Mouse (Mus musculus) embryonic facial prominence, embryonic 13.5 days (tissue): ENCODE data around the gene Ube2j2. TPM values are rescaled to one million over a fixed set of nuclear protein-coding genes. Genes with fewer than 3 reads are reported as not detected.

ENCODE experiments used
- ATAC-seq: fragments of 200-750 bp; cut with Nextera tagmentation; 2 replicates; pipeline ENCODE4 v1.8.0; 2017; ENCODE audit warnings: low read depth; ENCODE audit not compliant: insufficient number of reproducible peaks, insufficient read depth, low FRiP score, low TSS enrichment
- H3K27ac ChIP-seq: fragments of 300-500 bp; sonication (generic); 2 replicates; pipeline ENCODE4 v1.5.1; 2015; ENCODE audit warnings: moderate library complexity, mild to moderate bottlenecking, inconsistent platforms
- H3K27me3 ChIP-seq: fragments of 300-500 bp; sonication (generic); 2 replicates; pipeline ENCODE4 v1.6.1; 2015; ENCODE audit warnings: mild to moderate bottlenecking, inconsistent platforms
- H3K36me3 ChIP-seq: fragments of 300-500 bp; sonication (generic); 2 replicates; pipeline ENCODE4 v1.6.1; 2015; ENCODE audit warnings: mild to moderate bottlenecking, inconsistent platforms
- H3K4me1 ChIP-seq: fragments of 300-500 bp; sonication (generic); 2 replicates; pipeline ENCODE4 v1.6.1; 2015; ENCODE audit warnings: inconsistent platforms
- H3K4me2 ChIP-seq: fragments of 300-500 bp; sonication (generic); 2 replicates; pipeline ENCODE4 v1.6.1; 2015; ENCODE audit warnings: moderate library complexity, mild to moderate bottlenecking, inconsistent platforms
- H3K4me3 ChIP-seq: fragments of 300-500 bp; sonication (generic); 2 replicates; pipeline ENCODE4 v1.5.1; 2015; ENCODE audit warnings: mild to moderate bottlenecking, inconsistent platforms
- H3K9ac ChIP-seq: fragments of 300-500 bp; sonication (generic); 2 replicates; pipeline ENCODE4 v1.6.1; 2015; ENCODE audit warnings: mild to moderate bottlenecking, inconsistent platforms
- H3K9me3 ChIP-seq: fragments of 300-500 bp; sonication (generic); 2 replicates; pipeline ENCODE4 v1.6.1; 2016; ENCODE audit warnings: inconsistent platforms
- WGBS: fragments of 180-500 bp; shearing (Covaris S2); methylation state at CpG from one replicate; pipeline ENCODE4 v1.1.7; 2015; ENCODE audit warnings: mixed read lengths; 5-methylcytosine and 5-hydroxymethylcytosine counted together
- microRNA-seq: library from miRNA; unstranded; fragments of <30 nt; microRNA quantifications from one replicate; pipeline ENCODE4, GENCODE M21; 2016
- polyA plus RNA-seq: library from polyadenylated mRNA; unstranded; fragments of >200 nt; fragmentation: Nextera tagmentation; extraction: Ambion mirVana; gene quantifications from 2 replicates; pipeline ENCODE4 v1.2.1, GENCODE M21; 2015

The Ube2j2 gene
- polyA plus RNA-seq, 1 experiment from 2014 or later = 120 TPM

DNA sequence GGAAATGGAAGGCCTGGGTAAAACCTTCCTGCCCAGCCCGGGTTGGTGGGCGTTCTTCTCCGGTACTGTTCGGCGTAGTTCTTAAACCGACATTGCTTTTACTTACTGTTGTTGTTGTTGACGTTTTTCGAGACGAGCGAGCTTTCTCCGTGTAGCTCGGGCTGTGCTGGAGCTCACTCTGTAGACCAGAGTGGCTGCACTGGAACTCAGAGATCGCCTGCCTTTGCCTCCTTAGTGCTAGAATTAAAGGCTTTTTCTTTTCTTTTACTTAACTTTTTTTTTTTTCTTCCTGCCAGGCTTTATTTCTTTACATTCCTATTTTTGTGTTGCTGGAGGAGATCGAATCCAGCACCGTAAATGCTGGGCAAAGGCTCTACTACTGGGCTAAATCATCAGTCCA lies 50.0 kb downstream of the Ube2j2 start:
- 5% methylated on average over 15 of the region's 15 CpGs for WGBS
- Histone ChIP-seq H3K4me2 (peak overlapping the region; percentile 70), H3K4me1 (peaks cover 24% of the 10 kb centered on the region), H3K27me3 (no peaks in the 10 kb centered on the region), H3K9me3 (no peaks in the 10 kb centered on the region), H3K27ac (peak overlapping the region; percentile 93), H3K9ac (peak overlapping the region; percentile 91), H3K36me3 (peaks cover 40% of the 10 kb centered on the region), H3K4me3 (peak overlapping the region; percentile 90)
- ATAC-seq = no peak

DNA sequence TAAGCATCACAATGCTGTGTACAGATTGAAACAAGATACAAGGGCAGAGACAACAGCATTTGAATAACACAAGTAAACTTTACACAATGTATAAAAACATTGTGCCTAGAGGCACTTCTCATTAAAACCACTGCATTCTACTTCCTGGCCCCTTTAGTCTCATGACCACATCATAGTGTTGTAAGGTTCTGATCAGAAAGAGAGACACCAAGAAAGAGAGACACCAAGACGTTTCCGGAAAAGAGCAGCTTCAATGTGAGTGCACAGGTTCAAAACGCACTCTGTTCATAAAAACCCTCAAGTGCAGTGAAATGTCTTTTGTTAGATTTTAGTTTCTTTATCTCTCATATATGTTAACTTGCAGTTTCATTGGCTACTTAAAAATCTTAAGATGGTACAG lies 60.5 kb downstream of the Ube2j2 start:
- H3K27me3 ChIP-seq = no peaks in the 10 kb centered on the region
- ATAC-seq = no peak
- H3K9me3 ChIP-seq = no peaks in the 10 kb centered on the region
- H3K4me1 ChIP-seq = no peaks in the 10 kb centered on the region
- WGBS = 89% methylated on average over 3 of the region's 3 CpGs
- no peak overlapping the region for H3K9ac ChIP-seq
- no peak overlapping the region for H3K4me2 ChIP-seq
- no peak overlapping the region for H3K27ac ChIP-seq
- H3K4me3 ChIP-seq = no peak overlapping the region
- H3K36me3 ChIP-seq = peaks cover 93% of the 10 kb centered on the region

DNA sequence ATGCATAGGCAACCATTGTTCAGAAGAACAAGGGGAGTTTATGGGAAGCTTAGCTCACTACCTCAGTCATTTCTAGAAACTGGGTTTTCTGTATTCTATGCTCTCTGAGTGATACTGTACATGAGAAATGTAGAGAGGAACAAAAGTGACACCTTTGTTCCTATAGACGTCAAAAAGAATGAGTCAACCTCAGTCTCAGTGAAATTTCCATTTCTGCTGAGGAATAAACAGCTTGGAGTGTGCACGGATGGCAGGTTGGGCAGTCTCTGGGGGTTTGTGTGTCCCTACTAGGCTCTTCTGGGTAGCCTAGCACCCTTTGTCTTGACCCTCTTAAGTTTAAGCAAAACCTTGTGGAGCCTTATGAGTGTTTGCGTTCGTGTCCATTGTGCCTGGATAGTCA lies 64.7 kb downstream of the Ube2j2 start:
- Histone ChIP-seq H3K9me3 (no peaks in the 10 kb centered on the region), H3K27me3 (no peaks in the 10 kb centered on the region), H3K9ac (no peak overlapping the region), H3K4me2 (no peak overlapping the region), H3K4me1 (no peaks in the 10 kb centered on the region), H3K4me3 (no peak overlapping the region), H3K36me3 (peaks cover 93% of the 10 kb centered on the region), H3K27ac (no peak overlapping the region)
- WGBS = 93% methylated on average over 4 of the region's 4 CpGs
- ATAC-seq = no peak

Small RNAs within 50 kb of the gene (microRNA-seq; reads per million reads assigned to microRNA genes)
- gene Gm22991 = not detected

Other genes with a start within 250 kb of the Ube2j2 start
- gene Fndc10, start 249.5 kb upstream of the Ube2j2 start, polyA plus RNA-seq = 6.5 and 8.7 TPM in 2 replicates
- 136 and 142 TPM in 2 replicates for gene Ssu72, start 239.0 kb upstream of the Ube2j2 start, polyA plus RNA-seq
- 1.2 and 1.4 TPM in 2 replicates for gene Tmem240, start 209.0 kb upstream of the Ube2j2 start, polyA plus RNA-seq
- gene Atad3a, start 182.7 kb upstream of the Ube2j2 start, polyA plus RNA-seq = 93.8 and 94.9 TPM in 2 replicates
- gene Vwa1, start 169.1 kb upstream of the Ube2j2 start, polyA plus RNA-seq = 8.6 and 9.6 TPM in 2 replicates
- gene Tmem88b, start 158.0 kb upstream of the Ube2j2 start, polyA plus RNA-seq = 0.67 and 0.74 TPM in 2 replicates
- gene Ankrd65, start 153.4 kb upstream of the Ube2j2 start, polyA plus RNA-seq = 0.24 TPM in 1 of 2 replicates, not detected in the other
- gene Mrpl20, start 141.0 kb upstream of the Ube2j2 start, polyA plus RNA-seq = 195 and 229 TPM in 2 replicates
- gene Ccnl2, start 131.3 kb upstream of the Ube2j2 start, polyA plus RNA-seq = 217 and 248 TPM in 2 replicates
- 131 and 150 TPM in 2 replicates for gene Aurkaip1, start 112.6 kb upstream of the Ube2j2 start, polyA plus RNA-seq
- gene Mxra8, start 104.2 kb upstream of the Ube2j2 start, polyA plus RNA-seq = 69.6 and 71.8 TPM in 2 replicates
- gene Dvl1, start 96.4 kb upstream of the Ube2j2 start, polyA plus RNA-seq = 4.0 and 5.4 TPM in 2 replicates
- 0.55 and 0.62 TPM in 2 replicates for gene Tas1r3, start 80.5 kb upstream of the Ube2j2 start, polyA plus RNA-seq
- 15.6 and 16.4 TPM in 2 replicates for gene Cptp, start 74.4 kb upstream of the Ube2j2 start, polyA plus RNA-seq
- gene Ints11, start 74.3 kb upstream of the Ube2j2 start, polyA plus RNA-seq = 70.9 and 81.0 TPM in 2 replicates
- gene Pusl1, start 52.0 kb upstream of the Ube2j2 start, polyA plus RNA-seq = 48.4 and 54.7 TPM in 2 replicates
- 21.1 and 21.6 TPM in 2 replicates for gene Acap3, start 52.0 kb upstream of the Ube2j2 start, polyA plus RNA-seq
- gene C1qtnf12, start 18.5 kb downstream of the Ube2j2 start, polyA plus RNA-seq = 39.5 and 43.6 TPM in 2 replicates
- 16.2 and 18.4 TPM in 2 replicates for gene B3galt6, start 48.8 kb downstream of the Ube2j2 start, polyA plus RNA-seq
- 154 and 156 TPM in 2 replicates for gene Sdf4, start 49.0 kb downstream of the Ube2j2 start, polyA plus RNA-seq
- 1.3 TPM in 1 of 2 replicates, not detected in the other for gene Tnfrsf4, start 70.0 kb downstream of the Ube2j2 start, polyA plus RNA-seq
- 3.0 and 4.1 TPM in 2 replicates for gene Tnfrsf18, start 82.3 kb downstream of the Ube2j2 start, polyA plus RNA-seq
- 2.0 and 2.7 TPM in 2 replicates for gene Ttll10, start 115.6 kb downstream of the Ube2j2 start, polyA plus RNA-seq
- 40.3 and 43.8 TPM in 2 replicates for gene 9430015G10Rik, start 166.2 kb downstream of the Ube2j2 start, polyA plus RNA-seq
- gene Rnf223, start 186.7 kb downstream of the Ube2j2 start, polyA plus RNA-seq = 0.30 and 0.40 TPM in 2 replicates